Mouse (Mus musculus): Measurements from ENCODE around the gene Ccr8.

GRCm38 (mm10) chr9:120120503-120120902 is 28.6 kb downstream of the Ccr8 start:
- TF ChIP-seq POLR2A (IDR thresholded peaks at IDR 0.05; ENCODE audit: low read depth, low read length) (no peak), CTCF (IDR thresholded peaks at IDR 0.05; ENCODE audit: extremely low read depth, insufficient read depth, insufficient read length, insufficient replicate concordance) (no peak)
